Mouse (Mus musculus): ENCODE results near the gene Tmem251. TPM values are rescaled to one million over a fixed set of nuclear protein-coding genes. Genes with fewer than 3 reads are reported as not detected.

The Tmem251 gene
- polyA plus RNA-seq, 1 experiment from 2014 or later: 10.8 TPM

DNA sequence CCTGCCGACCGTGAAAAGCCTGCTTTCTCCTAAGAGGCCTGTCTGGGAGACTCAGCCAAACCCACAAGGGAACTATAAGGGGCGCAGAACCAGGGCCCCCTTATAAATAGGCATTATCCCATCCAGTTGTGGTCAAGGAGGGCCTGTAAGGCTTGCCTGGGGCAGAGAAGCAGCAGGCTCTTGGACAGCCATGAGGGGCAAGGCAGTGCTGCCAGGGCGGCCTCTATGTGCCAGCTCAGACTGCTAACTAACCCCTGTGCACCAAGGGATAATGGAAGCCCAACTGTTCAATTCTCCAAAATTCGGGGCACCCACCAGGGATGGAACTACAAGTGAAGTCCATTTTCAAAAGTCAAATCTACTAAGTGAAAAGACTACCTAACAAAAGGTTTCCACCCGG is 40.1 kb upstream of the Tmem251 start:
- H3K36me3 ChIP-seq: no peaks in the 10 kb centered on the region
- no peaks in the 10 kb centered on the region for H3K9me3 ChIP-seq (replicated peaks)
- peak overlapping the region; percentile 79; the same call in 1 of the 2 replicates for H3K9ac ChIP-seq
- 29% methylated on average over 6 of the region's 6 CpGs for WGBS
- 0 out of 2 replicates have a peak, but pooled peaks cover 4% of the 10 kb centered on the region for H3K27me3 ChIP-seq
- no peak overlapping the region for H3K27ac ChIP-seq
- peak overlapping the region; percentile 97 for H3K4me2 ChIP-seq (replicated peaks)
- peak overlapping the region; percentile 80 for H3K4me3 ChIP-seq
- ATAC-seq (ENCODE audit: low FRiP score): no peak
- peaks cover 48% of the 10 kb centered on the region for H3K4me1 ChIP-seq

GRCm38 (mm10) chr12:102703921-102704408 is 39.6 kb upstream of the Tmem251 start:
- peak overlapping the region; percentile 80 for H3K4me3 ChIP-seq
- H3K27ac ChIP-seq: peak overlapping the region; percentile 67
- WGBS: 6% methylated on average over 17 of the region's 17 CpGs
- peak overlapping the region; percentile 97 for H3K4me2 ChIP-seq (replicated peaks)
- H3K4me1 ChIP-seq: peaks cover 42% of the 10 kb centered on the region
- 0 out of 2 replicates have a peak, but pooled peaks cover 4% of the 10 kb centered on the region for H3K27me3 ChIP-seq
- 0 out of 2 replicates have a peak, but pooled peaks have one; percentile 3 for ATAC-seq (ENCODE audit: low FRiP score)
- no peaks in the 10 kb centered on the region for H3K9me3 ChIP-seq (replicated peaks)
- no peaks in the 10 kb centered on the region for H3K36me3 ChIP-seq
- peak overlapping the region; percentile 79 for H3K9ac ChIP-seq

DNA sequence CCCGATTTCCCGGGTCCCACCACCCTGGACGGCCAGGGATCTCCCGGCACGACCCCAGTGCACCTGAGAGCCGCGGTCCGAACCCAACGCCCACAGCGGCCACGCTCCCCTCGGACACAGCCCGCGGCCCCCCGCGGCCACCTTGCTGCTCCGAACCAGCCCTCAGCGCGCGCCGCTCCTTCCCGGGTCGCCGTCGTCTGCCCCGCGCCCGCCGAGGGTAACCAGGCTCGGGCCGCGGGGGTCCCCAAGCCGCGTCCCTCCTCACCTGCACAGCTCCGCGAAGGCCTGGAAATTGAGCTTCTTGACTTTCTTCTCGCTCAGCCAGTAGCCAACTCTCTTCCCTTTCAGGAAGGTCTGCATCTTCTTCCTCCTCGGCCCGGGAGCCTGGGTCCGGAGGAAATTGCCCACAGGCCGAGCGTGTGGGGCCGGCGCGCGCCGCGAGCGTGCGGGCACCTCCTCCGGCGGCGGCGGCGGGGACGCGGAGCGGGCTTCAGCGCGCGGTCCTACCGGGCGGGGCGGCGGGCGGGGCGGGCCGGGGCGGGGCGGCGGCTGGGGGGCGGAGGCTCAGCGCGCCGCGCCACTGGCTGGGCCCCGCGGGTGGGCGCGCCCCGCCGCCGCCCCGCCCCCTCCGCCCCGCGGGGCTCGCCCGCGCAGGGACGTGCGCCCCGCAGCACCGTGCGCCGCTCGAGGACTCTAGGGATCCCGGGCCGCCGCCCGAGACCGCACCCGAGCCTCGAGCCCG is 38.9 kb upstream of the Tmem251 start, which contains the start of gene Itpk1:
Itpk1 (minus strand) TSS at position 474 of the 742 bp plus-strand sequence.
- peaks cover 36% of the 10 kb centered on the region for H3K4me1 ChIP-seq
- H3K4me3 ChIP-seq: peak within 1 kb of the TSS; percentile 80
- H3K9me3 ChIP-seq (replicated peaks): no peaks in the 10 kb centered on the region
- peak within 1 kb of the TSS; percentile 79 for H3K9ac ChIP-seq
- H3K4me2 ChIP-seq (replicated peaks): peak within 1 kb of the TSS; percentile 97
- ATAC-seq (ENCODE audit: low FRiP score): peak; percentile 88
- under 1% methylated on average over 62 of the region's 105 CpGs for WGBS
- H3K27me3 ChIP-seq: 0 out of 2 replicates have a peak, but pooled peaks cover 4% of the 10 kb centered on the region
- H3K36me3 ChIP-seq: no peaks in the 10 kb centered on the region
- peak within 1 kb of the TSS; percentile 89 for H3K27ac ChIP-seq

DNA sequence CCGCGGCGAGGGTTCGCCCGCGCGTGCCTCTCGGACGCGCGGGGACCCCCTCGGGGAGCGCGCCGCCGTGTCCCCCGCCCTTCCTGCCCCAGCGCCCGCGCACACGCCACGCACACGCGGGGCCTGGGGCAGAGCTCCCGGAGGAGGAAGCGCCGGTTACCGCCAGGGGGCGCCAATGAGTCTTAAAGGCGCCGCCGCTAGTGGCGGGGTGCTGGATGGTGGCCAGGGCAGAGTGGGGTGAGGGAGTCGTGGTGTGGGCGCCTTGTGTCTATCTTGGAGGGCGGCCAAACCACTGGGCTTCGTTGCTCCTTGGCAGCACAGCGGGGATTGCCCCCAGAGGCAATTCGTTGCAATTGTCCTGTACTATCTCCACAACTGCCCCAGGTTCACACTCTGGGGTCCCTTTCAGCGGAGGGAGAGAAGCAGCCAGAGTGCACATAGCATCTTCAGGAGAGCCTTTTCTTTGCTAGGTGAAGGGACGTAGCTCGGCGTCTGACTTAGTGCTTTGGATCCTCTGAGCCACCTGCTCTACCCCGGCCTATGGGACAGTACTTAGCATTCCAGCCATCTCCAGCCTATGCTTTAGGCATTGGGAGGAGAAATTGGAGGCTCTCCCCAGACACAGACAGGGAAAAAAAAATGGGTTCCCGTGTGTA is 38.2 kb upstream of the Tmem251 start:
- 0 out of 2 replicates have a peak, but pooled peaks cover 4% of the 10 kb centered on the region for H3K27me3 ChIP-seq
- no peaks in the 10 kb centered on the region for H3K9me3 ChIP-seq (replicated peaks)
- WGBS: 4% methylated on average over 28 of the region's 45 CpGs
- H3K4me2 ChIP-seq (replicated peaks): peak overlapping the region; percentile 97
- peak overlapping the region; percentile 89 for H3K27ac ChIP-seq
- peak; percentile 89 for ATAC-seq (ENCODE audit: low FRiP score)
- peak overlapping the region; percentile 80 for H3K4me3 ChIP-seq
- peaks cover 35% of the 10 kb centered on the region for H3K4me1 ChIP-seq
- H3K36me3 ChIP-seq: no peaks in the 10 kb centered on the region
- peak overlapping the region; percentile 79 for H3K9ac ChIP-seq

DNA sequence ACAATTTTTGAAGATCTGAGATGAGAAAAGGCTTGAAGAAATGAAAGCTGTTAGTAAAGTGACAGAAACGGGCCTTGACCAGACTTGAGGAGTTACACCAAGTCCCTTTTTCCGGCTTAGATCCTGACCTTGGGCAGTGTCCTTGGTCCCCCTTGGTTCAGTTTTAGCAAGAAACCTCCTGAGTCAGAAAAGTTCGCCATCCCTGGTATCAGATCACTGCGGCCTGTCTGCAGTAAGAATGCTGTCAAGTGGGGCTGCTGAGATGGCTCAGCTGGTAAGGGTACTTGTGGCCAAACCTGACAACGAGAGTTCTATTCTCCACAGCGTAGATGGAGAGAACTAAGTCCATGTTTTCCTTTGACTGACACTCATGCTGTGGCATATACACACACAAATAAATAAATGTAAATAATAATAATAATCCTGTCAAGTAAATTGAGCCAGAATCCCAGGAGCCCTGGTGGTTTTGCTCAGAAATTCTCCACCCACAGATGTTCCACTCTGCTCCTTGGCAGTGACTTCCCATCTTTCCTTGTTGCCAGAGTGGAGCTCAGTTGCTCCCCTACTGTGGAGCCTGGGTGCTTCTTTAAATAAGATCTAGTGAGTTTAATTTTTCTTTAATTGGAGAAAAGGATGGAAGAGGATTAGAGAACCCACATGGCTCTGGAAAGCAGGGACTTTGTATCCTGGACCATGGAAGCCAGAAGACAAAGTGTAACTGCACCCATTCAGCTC is 37.5 kb upstream of the Tmem251 start:
- Histone ChIP-seq H3K4me1 (peaks cover 33% of the 10 kb centered on the region), H3K9me3 (replicated peaks) (no peaks in the 10 kb centered on the region), H3K27ac (no peak overlapping the region), H3K4me2 (replicated peaks) (peak overlapping the region; percentile 97), H3K4me3 (no peak overlapping the region), H3K27me3 (0 out of 2 replicates have a peak, but pooled peaks cover 4% of the 10 kb centered on the region), H3K9ac (no peak overlapping the region), H3K36me3 (no peaks in the 10 kb centered on the region)
- ATAC-seq (ENCODE audit: low FRiP score): no peak
- 79% methylated on average over 6 of the region's 6 CpGs for WGBS

- Histone ChIP-seq H3K27ac (no peak overlapping the region), H3K36me3 (no peaks in the 10 kb centered on the region), H3K27me3 (0 out of 2 replicates have a peak, but pooled peaks cover 4% of the 10 kb centered on the region), H3K4me1 (peaks cover 31% of the 10 kb centered on the region), H3K4me2 (replicated peaks) (no peak overlapping the region), H3K4me3 (no peak overlapping the region), H3K9ac (no peak overlapping the region), H3K9me3 (replicated peaks) (no peaks in the 10 kb centered on the region)
- no peak for ATAC-seq (ENCODE audit: low FRiP score)
- 83% methylated on average over 10 of the region's 10 CpGs for WGBS
Measured at GRCm38 (mm10) chr12:102706833-102707463, 36.6 kb upstream of the Tmem251 start.

DNA sequence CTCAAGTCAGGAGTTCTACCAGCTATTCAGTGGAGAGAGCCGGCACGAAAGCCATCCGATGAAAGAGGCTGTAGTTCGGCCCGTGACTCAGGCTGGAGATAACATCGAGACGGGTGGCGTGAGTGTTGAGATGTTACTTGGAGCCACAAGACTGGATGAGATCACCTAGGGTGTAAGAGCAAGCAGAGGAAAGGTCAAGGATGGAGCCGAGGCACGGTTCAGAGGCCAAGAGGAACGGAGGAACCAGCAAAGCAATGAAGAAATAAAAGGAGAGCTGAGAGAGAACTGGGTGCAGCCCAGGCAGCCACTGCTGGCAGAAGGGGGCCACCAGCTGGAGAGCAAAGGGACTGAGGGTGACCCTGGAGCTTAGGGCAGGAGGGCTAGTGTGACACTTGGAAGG is 35.3 kb upstream of the Tmem251 start:
- Histone ChIP-seq H3K36me3 (no peaks in the 10 kb centered on the region), H3K27me3 (0 out of 2 replicates have a peak, but pooled peaks cover 4% of the 10 kb centered on the region), H3K9me3 (replicated peaks) (no peaks in the 10 kb centered on the region), H3K27ac (no peak overlapping the region), H3K4me2 (replicated peaks) (no peak overlapping the region), H3K4me1 (peaks cover 20% of the 10 kb centered on the region), H3K9ac (no peak overlapping the region), H3K4me3 (no peak overlapping the region)
- no peak for ATAC-seq (ENCODE audit: low FRiP score)
- 73% methylated on average over 11 of the region's 11 CpGs for whole genome bisulfite sequencing

DNA sequence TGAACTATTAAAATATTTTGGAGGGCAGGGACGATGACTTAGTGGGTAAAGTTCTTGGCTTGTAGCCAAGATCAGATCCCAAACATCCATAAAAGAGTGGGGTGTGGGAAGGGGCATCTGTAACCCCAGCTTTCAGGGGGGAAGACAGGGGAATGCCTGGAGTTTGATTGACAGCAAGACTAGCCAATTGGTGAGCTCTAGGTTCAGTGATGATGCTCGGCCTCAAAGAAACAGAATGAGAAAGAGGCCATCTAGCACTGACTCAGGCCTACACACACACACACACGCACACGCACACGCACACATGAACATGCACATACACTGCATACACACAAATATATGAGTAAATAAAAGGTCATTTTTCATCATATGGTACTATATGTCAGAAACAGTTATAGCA is 33.7 kb upstream of the Tmem251 start:
- H3K9me3 ChIP-seq (replicated peaks): no peaks in the 10 kb centered on the region
- ATAC-seq (ENCODE audit: low FRiP score): no peak
- 87% methylated on average over 5 of the region's 5 CpGs for WGBS
- H3K4me2 ChIP-seq (replicated peaks): no peak overlapping the region
- H3K27me3 ChIP-seq: 0 out of 2 replicates have a peak, but pooled peaks cover 4% of the 10 kb centered on the region
- H3K4me1 ChIP-seq: peaks cover 9% of the 10 kb centered on the region
- H3K27ac ChIP-seq: no peak overlapping the region
- no peak overlapping the region for H3K9ac ChIP-seq
- H3K36me3 ChIP-seq: no peaks in the 10 kb centered on the region
- no peak overlapping the region for H3K4me3 ChIP-seq

- ATAC-seq (ENCODE audit: low FRiP score): no peak
- Histone ChIP-seq H3K27ac (no peak overlapping the region), H3K27me3 (0 out of 2 replicates have a peak, but pooled peaks cover 4% of the 10 kb centered on the region), H3K9me3 (replicated peaks) (no peaks in the 10 kb centered on the region), H3K4me3 (no peak overlapping the region), H3K36me3 (no peaks in the 10 kb centered on the region), H3K4me1 (peaks cover 1% of the 10 kb centered on the region), H3K9ac (no peak overlapping the region), H3K4me2 (replicated peaks) (no peak overlapping the region)
- 58% methylated on average over 4 of the region's 4 CpGs for WGBS
Measured at GRCm38 (mm10) chr12:102710851-102711375, 32.6 kb upstream of the Tmem251 start.

DNA sequence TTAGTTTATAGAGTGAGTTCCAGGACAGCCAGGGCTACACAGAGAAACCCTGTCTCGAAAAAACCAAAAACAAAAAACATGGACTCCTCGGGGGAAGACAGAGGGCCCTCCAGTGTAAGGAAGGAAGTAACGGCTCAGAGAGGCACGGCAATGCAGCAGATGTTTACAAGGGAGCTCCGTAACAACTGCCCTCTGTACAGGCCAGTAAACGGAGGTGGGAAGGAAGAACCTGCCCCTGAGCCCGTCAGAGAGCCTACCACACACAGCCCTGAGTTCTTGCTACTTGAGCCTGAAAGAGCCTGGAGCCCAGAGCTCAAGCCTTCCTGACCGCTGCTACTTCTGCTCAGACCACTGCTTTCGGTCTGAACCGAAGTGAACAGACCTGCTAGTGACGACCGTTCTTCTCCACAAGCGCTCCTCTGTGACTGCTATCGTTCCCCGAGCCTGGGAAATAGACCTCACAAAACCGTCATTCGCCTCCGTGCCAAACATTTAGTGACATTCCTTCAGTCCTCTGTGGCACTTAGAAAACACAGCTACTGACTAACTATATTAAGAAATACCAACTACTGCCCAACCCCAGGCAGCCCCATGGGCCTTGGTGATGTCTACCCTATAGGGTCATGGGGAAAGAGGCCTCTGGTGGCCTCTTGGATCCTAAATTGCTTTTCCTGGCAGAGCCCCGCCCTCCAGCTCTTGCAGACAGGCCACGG is 30.3 kb upstream of the Tmem251 start:
- 77% methylated on average over 20 of the region's 20 CpGs for WGBS
- no peak overlapping the region for H3K27ac ChIP-seq
- no peak for ATAC-seq (ENCODE audit: low FRiP score)
- H3K4me1 ChIP-seq: no peaks in the 10 kb centered on the region
- no peaks in the 10 kb centered on the region for H3K27me3 ChIP-seq
- no peaks in the 10 kb centered on the region for H3K36me3 ChIP-seq
- H3K9ac ChIP-seq: no peak overlapping the region
- H3K4me2 ChIP-seq (replicated peaks): no peak overlapping the region
- no peak overlapping the region for H3K4me3 ChIP-seq
- H3K9me3 ChIP-seq (replicated peaks): no peaks in the 10 kb centered on the region

GRCm38 (mm10) chr12:102714116-102714515 is 29.4 kb upstream of the Tmem251 start:
- Histone ChIP-seq H3K9ac (no peak overlapping the region), H3K4me1 (no peaks in the 10 kb centered on the region), H3K9me3 (replicated peaks) (no peaks in the 10 kb centered on the region), H3K27ac (no peak overlapping the region), H3K4me2 (replicated peaks) (no peak overlapping the region), H3K27me3 (no peaks in the 10 kb centered on the region), H3K4me3 (no peak overlapping the region), H3K36me3 (no peaks in the 10 kb centered on the region)
- 61% methylated on average over 2 of the region's 2 CpGs for WGBS
- no peak for ATAC-seq (ENCODE audit: low FRiP score)
